Mouse (Mus musculus): ENCODE results near the gene Maff.

Gene Maff

DNA sequence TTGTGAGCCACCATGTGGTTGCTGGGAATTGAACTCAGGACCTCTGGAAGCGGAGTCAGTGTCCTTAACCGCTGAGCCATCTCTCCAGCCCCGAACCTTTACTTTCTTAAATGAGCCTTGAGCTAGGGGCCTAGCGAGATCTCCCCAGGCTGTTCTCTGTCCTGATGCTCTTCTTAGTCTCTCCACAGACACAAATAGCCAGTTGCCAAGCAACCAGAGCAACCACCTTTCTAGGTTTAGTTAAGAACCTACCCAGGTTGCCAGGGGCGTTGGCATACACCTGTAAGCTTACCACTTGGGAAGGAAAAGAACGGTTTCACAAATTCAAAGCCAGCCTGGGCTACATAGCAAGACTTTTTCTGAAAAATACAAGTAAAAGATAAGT lies 16.4 kb upstream of the Maff start:
- no peak for DNase-seq (ENCODE audit: low read depth, low spot score)

DNA sequence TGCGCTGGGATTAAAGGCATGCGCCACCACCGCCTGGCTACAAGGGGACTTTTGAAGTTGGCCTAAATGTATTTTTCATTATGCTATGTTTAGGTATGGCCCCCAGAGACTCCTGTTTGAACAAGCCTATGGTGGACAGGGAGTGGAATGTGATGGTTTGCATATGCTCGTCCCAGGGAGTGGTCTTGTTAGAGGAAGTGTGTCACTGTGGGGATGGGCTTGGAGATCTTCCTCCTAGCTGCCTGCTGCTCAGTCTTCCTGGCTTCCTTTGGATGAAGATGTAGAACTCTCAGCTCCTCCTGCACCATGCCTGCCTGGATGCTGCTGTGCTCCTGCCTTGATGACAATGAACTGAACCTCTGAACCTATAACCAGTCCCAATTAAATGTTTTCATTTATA lies 15.9 kb upstream of the Maff start:
- peak; percentile 48 for DNase-seq (ENCODE audit: low read depth, low spot score)

DNA sequence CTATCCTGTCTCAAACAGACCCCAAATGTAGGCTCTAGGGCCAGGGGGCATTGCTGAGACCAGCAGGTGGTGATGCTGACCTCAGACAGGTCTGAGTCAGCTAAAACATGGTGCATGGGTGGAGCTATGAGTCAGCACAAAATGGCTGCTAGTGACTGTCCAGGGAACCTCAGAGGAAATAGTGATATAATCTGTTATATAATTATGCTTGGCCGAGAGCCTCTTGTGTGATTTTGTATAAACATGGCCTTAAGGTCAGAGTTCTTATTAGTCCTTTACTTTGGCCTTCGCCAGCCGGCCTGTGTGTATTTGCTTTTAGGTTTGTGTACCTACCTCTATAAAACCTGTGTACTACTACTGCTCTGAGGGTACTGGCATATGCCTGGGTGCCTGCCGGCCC lies 13.0 kb upstream of the Maff start:
- no peak for DNase-seq (ENCODE audit: low read depth, low spot score)

DNA sequence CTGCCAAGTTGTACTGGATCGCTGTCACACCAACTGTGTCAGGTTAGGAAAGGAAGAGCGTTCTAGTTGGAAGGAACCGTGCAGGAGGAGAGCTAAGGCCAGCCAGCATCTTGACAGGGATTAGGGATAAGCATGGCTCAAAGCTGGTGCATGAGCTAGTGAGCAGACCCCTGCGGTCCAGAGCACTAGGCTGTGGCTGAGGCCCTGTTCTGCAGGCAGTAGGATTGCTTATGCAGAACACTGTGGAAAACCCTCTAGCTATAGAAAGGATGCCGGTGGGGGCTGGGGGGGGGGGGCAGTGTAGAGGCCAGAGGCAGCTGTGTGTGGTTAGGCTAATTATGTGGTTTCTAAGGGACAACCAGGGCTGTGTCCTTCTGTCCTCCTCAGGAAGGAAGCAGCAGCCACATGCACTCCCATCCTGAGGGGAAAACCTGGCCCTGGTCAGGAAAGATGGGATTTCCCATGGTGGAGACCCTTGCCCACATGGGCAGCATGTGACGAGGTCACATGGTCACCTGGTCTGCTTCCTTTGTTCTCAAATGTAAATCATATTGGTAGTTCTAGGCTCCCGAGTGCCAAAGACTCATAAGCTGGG lies 11.3 kb upstream of the Maff start:
- no peak for DNase-seq (ENCODE audit: low read depth, low spot score)

DNA sequence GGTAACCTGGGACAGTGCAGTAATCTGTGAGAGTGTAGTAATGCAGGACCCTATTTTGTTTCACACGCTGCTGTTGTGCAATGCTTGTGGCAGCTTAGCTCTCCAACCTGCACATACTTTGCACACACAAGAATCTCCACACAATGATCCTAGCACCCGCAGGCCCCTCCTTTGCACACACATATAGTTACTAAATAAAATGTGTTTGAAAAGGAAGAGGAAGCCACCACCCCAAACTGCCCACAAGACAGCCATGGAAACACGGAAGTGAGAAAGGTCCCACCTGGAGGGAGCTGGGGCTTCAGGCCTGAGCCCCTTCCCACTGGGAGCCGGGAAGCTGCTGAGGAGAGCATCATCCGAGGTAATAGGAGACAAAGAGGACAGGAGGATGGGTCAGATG lies 7.4 kb upstream of the Maff start:
- no peak for DNase-seq (ENCODE audit: low read depth, low spot score)

DNA sequence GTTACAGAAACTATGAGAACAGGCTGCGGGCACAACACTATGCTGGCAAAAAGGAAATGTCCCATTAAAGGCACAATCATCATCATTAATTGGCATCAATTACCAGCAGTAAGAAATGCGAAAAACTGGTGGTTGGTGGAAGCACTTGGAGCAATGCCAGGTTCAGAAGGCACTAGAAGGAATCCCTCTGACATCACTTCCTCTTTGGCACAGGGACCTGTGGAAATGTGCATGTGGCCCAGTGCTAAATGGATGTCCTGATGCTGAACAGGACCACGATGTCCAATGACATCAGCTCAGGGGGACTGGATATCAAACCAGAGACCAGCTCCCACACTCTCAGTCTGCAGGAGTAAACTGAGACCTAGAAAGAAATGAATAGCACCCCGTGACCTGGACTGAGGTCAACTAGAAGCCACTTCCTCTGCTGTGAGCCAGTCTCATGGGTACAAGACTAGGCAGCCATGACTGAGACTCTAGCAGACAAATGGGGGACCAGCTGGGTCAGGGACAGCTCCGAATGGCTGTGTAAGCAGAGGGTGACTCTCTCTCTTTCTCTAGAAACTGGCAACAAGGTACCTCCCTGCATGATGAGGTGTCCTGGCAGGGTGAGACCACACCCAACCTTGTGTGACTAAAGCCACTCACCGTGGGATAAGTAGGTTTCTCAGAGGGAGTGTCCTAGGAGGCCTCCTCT lies 3.6 kb upstream of the Maff start:
- DNase-seq (ENCODE audit: low read depth, low spot score), result no peak

DNA sequence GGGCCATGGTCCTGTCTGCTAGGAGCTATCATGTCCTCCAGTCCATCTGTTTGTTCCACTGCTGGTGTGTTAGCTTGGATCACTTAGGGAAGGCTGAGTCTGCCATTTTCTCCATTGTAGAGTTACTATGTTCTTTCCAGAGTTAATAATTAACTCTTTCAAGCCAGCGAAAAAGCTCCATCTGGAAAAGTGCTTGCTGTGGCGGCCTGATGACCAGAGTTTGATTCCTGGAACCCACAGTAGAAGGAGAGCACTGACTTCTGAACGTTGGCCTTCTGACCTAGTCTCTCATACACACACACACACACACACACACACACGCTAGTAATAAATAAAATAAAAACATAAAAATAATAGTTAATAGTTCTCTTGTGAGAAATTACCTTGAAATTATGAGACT lies 1.8 kb upstream of the Maff start:
- DNase-seq (ENCODE audit: low read depth, low spot score), result no peak

DNA sequence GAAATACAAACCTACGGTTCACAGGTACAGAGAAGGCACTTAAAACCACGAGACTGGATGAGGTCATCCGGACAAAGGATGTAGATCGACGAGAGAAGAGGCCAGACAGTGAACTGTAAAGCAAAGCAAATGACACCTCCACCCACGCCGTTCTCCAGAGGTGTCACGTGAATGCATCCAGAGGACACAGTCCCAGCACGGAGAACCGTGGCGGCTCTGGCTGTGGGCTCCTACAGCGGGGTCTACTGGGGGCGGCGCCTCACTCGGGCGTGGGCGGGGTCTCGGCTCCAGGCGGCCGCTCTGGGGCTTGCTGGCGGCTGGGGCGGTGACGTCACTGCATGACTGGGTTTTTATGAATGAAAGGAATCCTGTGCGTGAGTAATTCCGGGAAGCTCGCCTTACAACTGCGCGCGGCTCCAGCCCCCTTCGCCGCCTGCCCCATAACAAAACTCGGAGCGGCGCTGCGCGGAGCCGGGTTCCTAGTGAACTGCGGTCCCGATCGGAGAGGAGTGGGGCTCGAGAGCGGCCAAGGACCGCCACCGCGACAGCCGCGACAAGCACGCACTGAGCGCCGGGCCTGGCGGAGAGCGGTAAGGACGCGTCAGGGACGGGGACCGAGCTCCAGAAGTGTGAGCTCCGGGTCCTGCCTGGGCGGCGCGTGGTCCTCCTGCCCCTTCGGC lies 884 bp downstream of the Maff start:
- DNase-seq (ENCODE audit: low read depth, low spot score), result peak; percentile 94

DNA sequence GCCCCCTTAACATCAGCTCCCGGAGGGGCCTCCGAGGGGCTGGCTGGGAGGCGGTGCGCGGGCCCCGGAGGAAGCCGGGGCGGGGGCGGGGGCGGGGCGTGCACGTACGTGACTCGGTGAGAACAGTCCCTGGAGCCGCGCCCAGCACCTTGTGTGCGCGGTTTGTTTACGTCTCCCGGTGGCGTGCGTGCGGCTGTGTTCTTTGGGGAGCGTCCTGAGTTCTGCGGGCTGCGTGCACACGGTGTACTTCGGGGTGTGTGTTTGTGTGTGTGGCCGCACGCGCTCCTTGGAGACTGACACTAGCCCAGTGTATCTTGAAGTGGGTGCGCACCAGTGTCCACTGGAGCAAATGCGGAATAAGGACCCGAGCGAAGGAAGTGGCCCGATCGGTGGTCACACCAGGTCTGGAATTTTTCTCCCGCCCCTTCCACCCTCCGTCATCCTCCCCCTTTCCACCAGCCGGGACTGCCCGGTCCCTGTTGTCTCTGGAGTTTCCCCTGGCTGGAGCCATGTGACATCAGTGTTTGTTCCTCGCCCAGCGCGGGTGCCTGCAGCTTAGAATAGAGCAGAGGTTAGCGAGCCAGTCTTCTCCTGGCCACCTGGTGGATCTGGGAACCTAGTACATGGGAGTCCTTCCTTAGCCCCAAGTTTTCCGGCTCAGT lies 1.6 kb downstream of the Maff start:
- DNase-seq (ENCODE audit: low read depth, low spot score), result no peak

DNA sequence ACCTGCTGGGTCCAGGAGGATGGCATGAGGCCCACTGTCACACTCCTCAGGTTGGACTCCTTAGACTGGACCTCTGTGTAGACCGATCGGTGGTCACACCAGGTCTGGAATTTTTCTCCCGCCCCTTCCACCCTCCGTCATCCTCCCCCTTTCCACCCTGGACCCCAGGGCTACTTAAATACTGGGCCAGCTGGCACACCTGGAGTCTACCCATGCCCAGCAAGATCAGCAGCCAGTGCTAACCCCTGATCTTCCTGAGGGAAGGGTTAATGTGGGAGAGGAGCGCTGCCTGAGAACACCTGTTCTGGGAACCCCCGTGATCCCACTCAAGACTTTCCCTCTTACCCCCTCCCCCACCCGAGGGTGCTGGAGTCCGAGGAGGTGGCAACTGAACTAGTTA lies 2.2 kb downstream of the Maff start:
- no peak for DNase-seq (ENCODE audit: low read depth, low spot score)

DNA sequence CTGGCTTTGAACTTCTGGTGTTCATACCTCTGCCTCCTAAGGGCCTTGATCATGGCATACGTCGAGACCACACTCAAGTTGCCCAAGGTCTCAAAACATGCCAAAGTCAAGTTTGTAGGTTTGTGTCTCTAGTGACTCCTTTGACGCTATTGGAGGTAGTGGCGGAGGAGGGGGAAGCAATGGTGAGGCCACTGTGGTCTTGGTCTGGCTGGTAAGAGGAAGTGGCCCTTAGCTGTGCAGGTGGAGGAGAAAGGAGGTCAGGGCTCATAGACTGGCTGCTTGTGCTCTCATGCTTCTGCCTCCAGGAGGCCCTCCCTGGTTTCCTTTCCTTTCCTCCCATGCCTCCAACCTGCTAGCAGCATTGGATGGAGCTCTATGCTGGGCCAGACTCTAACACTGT lies 4.4 kb downstream of the Maff start:
- no peak for DNase-seq (ENCODE audit: low read depth, low spot score)

DNA sequence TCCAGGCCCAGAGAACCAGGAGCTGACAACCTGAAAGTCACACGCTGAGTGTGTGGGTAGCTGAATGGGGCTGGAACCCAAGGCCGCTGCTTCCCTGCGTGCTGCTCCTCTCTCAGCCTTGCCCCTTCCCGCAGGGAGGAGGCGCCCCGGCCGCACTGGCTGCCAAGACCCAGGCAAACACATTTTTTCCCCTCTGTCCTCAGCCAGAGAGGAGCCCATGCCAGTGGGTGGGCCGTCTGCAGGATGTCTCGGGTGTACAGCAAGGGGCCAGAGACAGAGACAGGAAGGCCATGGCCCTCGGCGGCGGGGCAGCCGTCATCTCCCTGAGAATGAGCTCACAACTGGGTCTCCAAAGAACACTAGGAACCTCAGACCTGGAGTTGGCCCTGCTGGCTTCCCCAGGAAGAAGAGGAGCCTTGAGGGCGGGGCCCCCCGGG lies 4.9 kb downstream of the Maff start:
- no peak for DNase-seq (ENCODE audit: low read depth, low spot score)

DNA sequence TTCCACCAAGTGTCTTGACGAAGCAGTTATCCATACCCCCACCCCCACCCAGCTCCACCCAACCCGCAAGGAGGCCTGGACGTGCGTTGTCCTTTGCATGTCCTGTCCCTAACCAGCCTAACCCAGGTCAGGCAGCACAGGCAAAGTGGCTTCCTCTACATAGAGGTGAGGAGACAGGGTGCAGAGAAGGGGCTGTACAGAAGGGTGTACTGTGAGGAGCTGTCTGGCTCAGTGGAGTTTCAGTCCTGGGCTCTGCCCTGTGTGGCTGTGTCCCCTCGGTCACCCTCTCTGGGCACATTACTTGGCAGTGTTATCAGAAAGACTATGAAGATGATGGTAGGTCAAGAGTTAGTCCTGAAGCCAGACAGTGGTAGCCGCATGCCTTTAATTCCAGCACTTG lies 6.1 kb downstream of the Maff start:
- DNase-seq (ENCODE audit: low read depth, low spot score), result no peak

DNA sequence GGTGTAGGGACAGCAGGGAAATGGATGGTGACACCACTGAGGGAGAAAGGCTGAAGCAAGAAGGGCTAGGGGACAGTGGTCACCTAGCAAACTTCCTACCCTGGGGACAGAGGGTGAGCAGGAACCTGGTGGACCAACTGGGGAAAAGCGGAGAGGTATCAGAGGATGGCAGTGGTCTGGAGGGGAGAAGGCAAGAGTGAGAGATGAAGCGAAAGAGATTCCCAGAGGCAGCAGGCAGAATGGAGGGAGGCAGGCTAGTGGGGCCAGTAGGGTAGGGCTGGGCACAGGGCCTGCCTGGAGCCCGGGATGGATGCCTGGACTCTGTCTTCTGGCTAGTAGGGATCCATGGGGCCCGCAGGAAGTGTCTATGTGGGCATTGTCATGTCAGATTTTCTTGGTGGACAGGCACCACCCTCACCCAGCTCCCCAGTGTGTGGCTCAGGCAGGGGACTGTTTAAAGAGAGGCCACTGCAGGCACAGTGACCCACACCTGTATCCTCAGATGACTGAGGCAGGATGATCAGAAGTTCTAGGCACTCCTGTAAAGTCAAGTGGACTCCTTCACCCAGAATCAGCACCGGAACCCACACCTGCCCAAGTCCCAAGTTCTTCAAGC lies 7.4 kb downstream of the Maff start:
- DNase-seq (ENCODE audit: low read depth, low spot score), result no peak

DNA sequence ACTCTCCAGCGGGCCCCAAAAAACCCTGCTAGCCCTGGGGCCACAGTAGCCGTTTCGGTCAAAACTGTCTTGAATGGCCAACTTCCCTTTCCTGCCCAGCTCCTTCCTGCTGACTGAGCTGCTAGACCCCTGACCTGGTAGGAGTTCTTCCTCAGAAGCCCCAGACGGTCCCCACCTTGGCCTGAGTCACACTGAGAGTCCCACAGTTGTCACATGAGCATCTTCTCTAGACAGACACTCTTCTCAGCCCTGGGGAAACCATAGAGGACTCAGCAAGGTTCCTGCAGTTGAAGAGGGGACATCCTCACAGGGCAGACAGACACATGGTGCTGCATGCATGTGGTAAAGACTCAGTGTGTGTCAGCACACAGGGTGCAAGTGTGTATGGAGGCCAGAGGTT lies 8.2 kb downstream of the Maff start:
- DNase-seq (ENCODE audit: low read depth, low spot score), result no peak

DNA sequence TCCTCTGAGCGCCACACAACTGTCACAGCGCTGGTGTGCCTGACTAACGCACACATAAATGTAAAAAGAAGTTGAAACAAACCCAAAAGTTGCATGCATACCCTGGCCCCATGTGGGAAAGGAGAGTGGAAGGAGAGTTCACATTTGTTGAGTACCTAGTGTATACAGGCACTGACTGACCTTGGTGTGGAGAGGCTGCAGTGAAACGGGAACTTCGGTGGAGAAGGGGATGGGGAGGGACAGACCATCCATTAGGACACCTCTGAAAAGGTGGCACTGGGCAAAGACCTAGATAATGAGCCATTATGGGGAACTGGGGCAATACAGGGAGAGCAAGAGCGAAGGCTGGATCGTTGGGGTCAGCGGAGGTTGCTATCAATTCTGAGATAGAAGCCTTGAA lies 10.1 kb downstream of the Maff start:
- DNase-seq (ENCODE audit: low read depth, low spot score), result no peak

DNA sequence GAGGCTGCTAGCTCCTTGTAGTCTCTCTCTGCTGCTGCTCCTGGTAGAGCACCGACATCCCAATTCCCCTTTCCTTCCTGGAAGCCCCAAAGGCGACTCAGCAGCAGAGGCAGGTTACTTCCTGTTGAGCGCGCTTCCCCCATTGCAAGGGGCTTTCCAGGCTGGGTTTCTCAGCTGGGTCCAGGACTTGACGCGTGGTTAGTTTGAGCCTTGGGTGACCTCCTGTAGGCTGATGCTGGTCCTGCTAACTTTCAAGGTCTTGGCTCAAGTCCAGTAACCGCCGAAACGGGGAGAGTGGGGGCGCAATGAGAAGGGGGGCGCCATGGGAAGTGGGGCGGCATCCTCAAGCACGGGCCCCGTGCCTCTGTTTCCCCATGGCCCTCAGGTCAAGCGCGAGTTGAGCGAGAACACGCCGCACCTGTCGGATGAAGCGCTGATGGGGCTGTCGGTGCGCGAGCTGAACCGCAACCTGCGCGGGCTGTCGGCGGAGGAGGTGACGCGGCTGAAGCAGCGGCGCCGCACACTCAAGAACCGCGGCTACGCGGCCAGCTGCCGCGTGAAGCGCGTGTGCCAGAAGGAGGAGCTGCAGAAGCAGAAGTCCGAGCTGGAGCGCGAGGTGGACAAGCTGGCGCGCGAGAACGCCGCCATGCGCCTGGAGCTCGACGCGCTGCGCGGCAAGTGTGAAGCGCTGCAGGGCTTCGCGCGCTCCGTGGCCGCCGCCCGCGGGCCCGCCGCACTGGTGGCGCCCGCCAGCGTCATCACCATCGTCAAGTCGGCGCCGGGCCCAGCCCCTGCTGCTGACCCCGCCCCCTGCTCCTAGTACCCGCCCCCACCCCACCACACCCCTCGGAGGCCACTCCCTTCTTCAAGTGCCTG lies 10.9 kb downstream of the Maff start:
- DNase-seq (ENCODE audit: low read depth, low spot score), result peak; percentile 76

DNA sequence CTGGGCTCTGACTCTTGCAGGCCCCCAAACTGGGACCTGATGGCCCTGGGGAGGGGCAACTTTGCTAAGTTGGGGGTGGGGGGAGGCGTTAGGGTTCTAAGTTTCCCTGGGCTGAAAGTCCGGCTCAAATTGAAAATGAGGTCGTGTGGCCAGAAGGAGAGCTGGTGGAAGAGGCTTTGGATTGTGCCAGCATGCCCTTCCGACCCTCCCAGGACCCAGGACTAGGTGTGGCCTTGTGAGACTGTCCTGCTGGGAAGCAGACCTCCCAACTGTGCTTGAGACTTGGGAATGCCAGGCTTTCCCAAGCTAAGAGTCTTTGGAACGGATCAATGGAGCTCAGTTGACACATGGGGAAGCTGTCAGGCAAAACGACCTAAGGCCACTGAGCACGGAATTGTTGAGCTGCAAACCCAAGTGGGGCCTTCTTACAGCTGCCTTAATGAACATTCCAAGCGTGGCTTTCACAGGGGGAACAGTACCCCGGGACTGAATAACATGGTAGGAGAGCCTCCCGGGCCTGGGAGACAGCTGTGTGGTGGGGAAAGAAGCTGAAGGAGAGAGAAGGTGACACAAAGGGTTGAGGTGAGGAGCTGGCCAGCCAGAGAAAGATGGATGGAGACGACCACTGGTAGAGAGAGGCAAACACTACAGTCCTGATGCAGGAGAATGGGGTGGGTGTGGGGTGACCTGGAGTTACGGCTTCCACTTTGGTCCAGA lies 11.7 kb downstream of the Maff start:
- DNase-seq (ENCODE audit: low read depth, low spot score), result no peak

DNA sequence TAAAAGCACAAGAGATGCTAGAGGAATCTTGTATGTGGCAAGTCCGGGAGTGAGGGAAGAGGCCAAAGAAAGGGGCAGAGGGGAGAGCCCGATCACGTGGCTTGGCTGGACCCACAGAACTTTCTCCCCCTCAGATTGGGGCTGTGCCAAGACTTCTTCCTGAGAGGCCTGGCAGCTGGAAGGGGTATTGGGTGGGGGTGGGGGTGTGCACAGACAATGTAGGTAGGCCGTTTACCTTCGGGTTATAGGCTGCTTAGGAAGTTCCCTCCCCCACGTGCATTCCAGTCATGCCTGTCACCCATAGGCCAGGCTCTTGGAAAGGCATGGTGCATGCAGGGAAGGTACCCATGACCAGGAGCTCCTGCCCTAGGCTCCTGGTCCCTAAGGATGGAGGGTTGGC lies 13.5 kb downstream of the Maff start:
- DNase-seq (ENCODE audit: low read depth, low spot score), result no peak

DNA sequence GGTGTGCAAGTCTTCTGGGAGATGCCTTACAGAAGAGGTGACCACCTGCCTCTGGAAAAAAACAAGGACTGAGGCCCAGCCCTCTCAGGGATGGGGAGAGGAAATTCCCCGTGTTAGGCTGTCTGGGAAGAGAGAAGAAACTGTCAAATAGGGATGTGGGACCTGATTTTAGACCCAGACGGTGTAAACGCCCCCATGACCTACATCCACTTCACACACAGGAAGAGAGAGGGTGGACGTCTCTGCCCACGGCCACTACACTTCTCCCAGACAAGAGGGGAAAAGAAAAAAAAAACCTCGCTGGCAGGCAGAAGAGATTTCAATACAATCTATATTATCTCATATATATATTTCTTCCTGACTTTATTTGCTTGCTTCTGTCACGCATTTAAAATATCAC lies 13.9 kb downstream of the Maff start:
- DNase-seq (ENCODE audit: low read depth, low spot score), result no peak

DNA sequence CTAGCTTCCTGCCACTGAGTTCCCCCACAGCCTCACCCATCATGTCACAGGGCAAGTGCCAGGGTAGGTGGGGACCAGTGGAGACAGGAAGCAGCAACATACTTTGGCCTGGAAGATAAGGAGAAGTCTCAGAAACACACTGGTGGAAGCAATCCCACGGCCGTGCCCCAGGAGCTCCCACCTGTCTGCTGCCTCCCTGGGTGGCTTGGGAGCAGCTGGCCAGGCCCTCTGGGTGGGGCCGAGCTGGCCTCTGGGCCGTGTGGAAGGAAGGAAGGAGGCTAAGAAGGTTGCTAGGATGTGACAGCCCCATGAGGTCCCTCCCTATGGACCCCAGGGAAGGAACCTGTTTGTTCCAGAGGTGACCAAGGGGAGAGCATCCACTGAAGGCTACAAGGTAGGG lies 14.6 kb downstream of the Maff start:
- no peak for DNase-seq (ENCODE audit: low read depth, low spot score)
